Mouse (Mus musculus): ENCODE results near the gene Lrrn2. TPM values are rescaled to one million over a fixed set of nuclear protein-coding genes. Genes with fewer than 3 reads are reported as not detected.

Lrrn2 gene
- polyA plus RNA-seq, 1 experiment from 2014 or later, result 5.7 TPM

GRCm38 (mm10) chr1:132947811-132948210 is 67.7 kb downstream of the Lrrn2 start:
- no peak overlapping the region for H3K9ac ChIP-seq (ENCODE audit: low read depth, low read length)
- H3K9me3 ChIP-seq (replicated peaks; ENCODE audit: control insufficient read depth, low read length), result no peaks in the 10 kb centered on the region
- no peaks in the 10 kb centered on the region for H3K36me3 ChIP-seq (ENCODE audit: control insufficient read depth, insufficient read depth, low read length)
- no peaks in the 10 kb centered on the region for H3K4me1 ChIP-seq (ENCODE audit: control insufficient read depth, insufficient read depth, low read length)
- 55% methylated on average over 7 of the region's 7 CpGs for WGBS (ENCODE audit: insufficient replicate concordance)
- no peak overlapping the region for H3K27ac ChIP-seq (ENCODE audit: low read depth, low read length)
- H3K4me2 ChIP-seq, result no peak overlapping the region
- H3K4me3 ChIP-seq (ENCODE audit: low read depth, low read length), result no peak overlapping the region
- H3K27me3 ChIP-seq (ENCODE audit: control insufficient read depth, insufficient read depth, low read length), result no peaks in the 10 kb centered on the region
- ATAC-seq (replicated peaks; ENCODE audit: insufficient number of reproducible peaks, low FRiP score, low TSS enrichment), result no peak

- no peak overlapping the region for H3K4me2 ChIP-seq
- no peaks in the 10 kb centered on the region for H3K4me1 ChIP-seq (ENCODE audit: control insufficient read depth, insufficient read depth, low read length)
- H3K9me3 ChIP-seq (replicated peaks; ENCODE audit: control insufficient read depth, low read length), result no peaks in the 10 kb centered on the region
- H3K27me3 ChIP-seq (ENCODE audit: control insufficient read depth, insufficient read depth, low read length), result no peaks in the 10 kb centered on the region
- H3K9ac ChIP-seq (ENCODE audit: low read depth, low read length), result no peak overlapping the region
- no peaks in the 10 kb centered on the region for H3K36me3 ChIP-seq (ENCODE audit: control insufficient read depth, insufficient read depth, low read length)
- no peak overlapping the region for H3K27ac ChIP-seq (ENCODE audit: low read depth, low read length)
- ATAC-seq (replicated peaks; ENCODE audit: insufficient number of reproducible peaks, low FRiP score, low TSS enrichment), result no peak
- WGBS (ENCODE audit: insufficient replicate concordance), result 77% methylated on average over 5 of the region's 5 CpGs
- H3K4me3 ChIP-seq (ENCODE audit: low read depth, low read length), result no peak overlapping the region
These were observed 76.7 kb downstream of the Lrrn2 start for GRCm38 (mm10) chr1:132956809-132957208.

GRCm38 (mm10) chr1:132961751-132962150 is 81.7 kb downstream of the Lrrn2 start:
- H3K9me3 ChIP-seq (replicated peaks; ENCODE audit: control insufficient read depth, low read length), result no peaks in the 10 kb centered on the region
- WGBS (ENCODE audit: insufficient replicate concordance), result 90% methylated on average over 3 of the region's 3 CpGs
- H3K4me1 ChIP-seq (ENCODE audit: control insufficient read depth, insufficient read depth, low read length), result peaks cover 4% of the 10 kb centered on the region; the same call in 1 of the 2 replicates

DNA sequence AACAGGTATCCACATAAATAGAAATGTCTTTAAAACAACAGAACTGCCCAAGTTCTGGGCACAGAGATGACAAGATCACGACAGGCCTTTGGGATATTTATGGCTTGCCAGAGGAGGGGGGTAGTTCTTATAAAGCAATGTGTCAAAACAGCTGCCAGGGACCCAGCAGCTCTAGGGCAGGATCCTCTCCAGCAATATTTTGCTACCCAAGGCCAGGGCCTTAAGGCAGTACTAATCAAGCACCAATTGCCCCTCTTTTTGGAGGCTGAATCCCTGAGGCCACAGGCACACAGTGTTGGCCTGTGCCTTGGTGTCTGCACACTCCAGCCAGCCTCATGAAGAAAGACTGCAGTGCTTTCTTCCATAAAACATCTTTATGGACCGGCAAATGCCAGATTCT is 84.0 kb downstream of the Lrrn2 start:
- Histone ChIP-seq H3K27me3 (ENCODE audit: control insufficient read depth, insufficient read depth, low read length) (no peaks in the 10 kb centered on the region), H3K4me3 (ENCODE audit: low read depth, low read length) (no peak overlapping the region), H3K9me3 (replicated peaks; ENCODE audit: control insufficient read depth, low read length) (no peaks in the 10 kb centered on the region), H3K4me2 (no peak overlapping the region), H3K27ac (ENCODE audit: low read depth, low read length) (no peak overlapping the region), H3K9ac (ENCODE audit: low read depth, low read length) (no peak overlapping the region), H3K4me1 (ENCODE audit: control insufficient read depth, insufficient read depth, low read length) (peaks cover 4% of the 10 kb centered on the region; the same call in 1 of the 2 replicates), H3K36me3 (ENCODE audit: control insufficient read depth, insufficient read depth, low read length) (no peaks in the 10 kb centered on the region)
- WGBS (ENCODE audit: insufficient replicate concordance), result 78% methylated on average over 2 of the region's 2 CpGs
- ATAC-seq (replicated peaks; ENCODE audit: insufficient number of reproducible peaks, low FRiP score, low TSS enrichment), result no peak

More at GRCm38 (mm10) chr1:132961751-132962150, 81.7 kb downstream of the Lrrn2 start:
- Histone ChIP-seq H3K4me3 (ENCODE audit: low read depth, low read length) (no peak overlapping the region), H3K27ac (ENCODE audit: low read depth, low read length) (no peak overlapping the region), H3K36me3 (ENCODE audit: control insufficient read depth, insufficient read depth, low read length) (no peaks in the 10 kb centered on the region), H3K4me2 (no peak overlapping the region), H3K9ac (ENCODE audit: low read depth, low read length) (no peak overlapping the region), H3K27me3 (ENCODE audit: control insufficient read depth, insufficient read depth, low read length) (no peaks in the 10 kb centered on the region)
- no peak for ATAC-seq (replicated peaks; ENCODE audit: insufficient number of reproducible peaks, low FRiP score, low TSS enrichment)

GRCm38 (mm10) chr1:132964691-132965090 is 84.6 kb downstream of the Lrrn2 start:
- Histone ChIP-seq H3K27ac (ENCODE audit: low read depth, low read length) (no peak overlapping the region), H3K4me3 (ENCODE audit: low read depth, low read length) (no peak overlapping the region), H3K9me3 (replicated peaks; ENCODE audit: control insufficient read depth, low read length) (no peaks in the 10 kb centered on the region), H3K36me3 (ENCODE audit: control insufficient read depth, insufficient read depth, low read length) (no peaks in the 10 kb centered on the region), H3K9ac (ENCODE audit: low read depth, low read length) (no peak overlapping the region), H3K4me2 (no peak overlapping the region), H3K4me1 (ENCODE audit: control insufficient read depth, insufficient read depth, low read length) (peaks cover 4% of the 10 kb centered on the region; the same call in 1 of the 2 replicates), H3K27me3 (ENCODE audit: control insufficient read depth, insufficient read depth, low read length) (no peaks in the 10 kb centered on the region)
- ATAC-seq (replicated peaks; ENCODE audit: insufficient number of reproducible peaks, low FRiP score, low TSS enrichment), result no peak
- WGBS (ENCODE audit: insufficient replicate concordance), result 48% methylated on average over 4 of the region's 4 CpGs

DNA sequence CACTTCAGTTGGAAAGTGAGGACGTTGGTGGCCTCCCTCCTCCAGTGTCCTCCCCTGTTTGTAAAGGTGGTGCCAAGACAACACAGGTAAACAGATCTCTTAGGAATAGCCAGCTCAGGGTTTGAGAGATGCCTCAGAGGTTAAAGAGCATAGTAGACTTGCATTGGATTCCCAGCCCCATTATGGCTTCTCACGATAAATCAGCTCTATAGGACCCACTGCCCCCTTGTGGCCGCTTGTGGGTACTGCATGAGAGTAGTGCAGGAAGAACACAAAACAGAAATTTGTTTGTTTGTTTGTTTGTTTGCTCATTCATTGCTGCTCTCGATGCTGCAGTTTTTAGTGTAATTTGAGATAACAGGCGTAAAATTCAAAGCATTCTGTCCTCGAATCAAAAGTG is 88.6 kb downstream of the Lrrn2 start:
- no peak overlapping the region for H3K27ac ChIP-seq (ENCODE audit: low read depth, low read length)
- ATAC-seq (replicated peaks; ENCODE audit: insufficient number of reproducible peaks, low FRiP score, low TSS enrichment), result no peak

GRCm38 (mm10) chr1:132977402-132977801 is 97.3 kb downstream of the Lrrn2 start:
- no peak for ATAC-seq (replicated peaks; ENCODE audit: insufficient number of reproducible peaks, low FRiP score, low TSS enrichment)
- Histone ChIP-seq H3K27me3 (ENCODE audit: control insufficient read depth, insufficient read depth, low read length) (no peaks in the 10 kb centered on the region), H3K36me3 (ENCODE audit: control insufficient read depth, insufficient read depth, low read length) (no peaks in the 10 kb centered on the region; the same call in 1 of the 2 replicates), H3K4me2 (no peak overlapping the region), H3K4me1 (ENCODE audit: control insufficient read depth, insufficient read depth, low read length) (no peaks in the 10 kb centered on the region), H3K4me3 (ENCODE audit: low read depth, low read length) (no peak overlapping the region), H3K27ac (ENCODE audit: low read depth, low read length) (no peak overlapping the region), H3K9ac (ENCODE audit: low read depth, low read length) (no peak overlapping the region; the same call in 1 of the 2 replicates), H3K9me3 (replicated peaks; ENCODE audit: control insufficient read depth, low read length) (no peaks in the 10 kb centered on the region)
- 58% methylated on average over 1 of the region's 1 CpGs for WGBS (ENCODE audit: insufficient replicate concordance)

More for the DNA sequence above, 88.6 kb downstream of the Lrrn2 start:
- WGBS (ENCODE audit: insufficient replicate concordance), result 29% methylated on average over 6 of the region's 6 CpGs
- Histone ChIP-seq H3K9ac (ENCODE audit: low read depth, low read length) (no peak overlapping the region), H3K4me1 (ENCODE audit: control insufficient read depth, insufficient read depth, low read length) (peaks cover 4% of the 10 kb centered on the region; the same call in 1 of the 2 replicates), H3K9me3 (replicated peaks; ENCODE audit: control insufficient read depth, low read length) (no peaks in the 10 kb centered on the region), H3K36me3 (ENCODE audit: control insufficient read depth, insufficient read depth, low read length) (no peaks in the 10 kb centered on the region), H3K27me3 (ENCODE audit: control insufficient read depth, insufficient read depth, low read length) (no peaks in the 10 kb centered on the region), H3K4me3 (ENCODE audit: low read depth, low read length) (no peak overlapping the region), H3K4me2 (no peak overlapping the region)

- H3K4me3 ChIP-seq (ENCODE audit: low read depth, low read length), result no peak overlapping the region
- no peak overlapping the region for H3K27ac ChIP-seq (ENCODE audit: low read depth, low read length)
- no peaks in the 10 kb centered on the region for H3K9me3 ChIP-seq (replicated peaks; ENCODE audit: control insufficient read depth, low read length)
- no peak overlapping the region for H3K4me2 ChIP-seq
- H3K36me3 ChIP-seq (ENCODE audit: control insufficient read depth, insufficient read depth, low read length), result peaks cover 6% of the 10 kb centered on the region
- no peaks in the 10 kb centered on the region for H3K4me1 ChIP-seq (ENCODE audit: control insufficient read depth, insufficient read depth, low read length)
- ATAC-seq (replicated peaks; ENCODE audit: insufficient number of reproducible peaks, low FRiP score, low TSS enrichment), result no peak
- 93% methylated on average over 6 of the region's 6 CpGs for WGBS (ENCODE audit: insufficient replicate concordance)
- H3K9ac ChIP-seq (ENCODE audit: low read depth, low read length), result no peak overlapping the region
- H3K27me3 ChIP-seq (ENCODE audit: control insufficient read depth, insufficient read depth, low read length), result no peaks in the 10 kb centered on the region
These were observed 101.2 kb downstream of the Lrrn2 start for GRCm38 (mm10) chr1:132981232-132981631.

DNA sequence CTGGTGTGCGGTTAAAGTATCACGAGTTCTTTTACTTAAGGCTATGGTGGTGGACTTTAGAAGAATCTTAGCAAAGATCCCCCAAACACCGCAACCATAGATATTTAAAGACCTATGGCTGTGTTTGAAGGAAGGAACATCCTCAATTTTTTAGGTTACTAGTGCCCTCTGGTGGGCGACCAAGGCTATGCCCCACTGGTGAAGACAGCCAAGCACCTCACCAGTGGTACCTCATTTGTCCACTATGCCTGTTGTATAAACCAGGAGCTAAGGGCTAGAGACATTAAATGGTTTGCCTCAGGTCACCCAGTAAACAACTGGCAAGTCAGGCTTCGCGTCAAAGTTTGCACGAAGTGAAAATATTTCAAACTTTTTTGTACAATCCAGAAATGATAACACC is 102.7 kb downstream of the Lrrn2 start:
- Histone ChIP-seq H3K4me3 (ENCODE audit: low read depth, low read length) (no peak overlapping the region), H3K36me3 (ENCODE audit: control insufficient read depth, insufficient read depth, low read length) (peaks cover 7% of the 10 kb centered on the region), H3K9me3 (replicated peaks; ENCODE audit: control insufficient read depth, low read length) (no peaks in the 10 kb centered on the region), H3K27me3 (ENCODE audit: control insufficient read depth, insufficient read depth, low read length) (no peaks in the 10 kb centered on the region), H3K4me1 (ENCODE audit: control insufficient read depth, insufficient read depth, low read length) (no peaks in the 10 kb centered on the region), H3K9ac (ENCODE audit: low read depth, low read length) (no peak overlapping the region), H3K27ac (ENCODE audit: low read depth, low read length) (no peak overlapping the region), H3K4me2 (no peak overlapping the region)
- ATAC-seq (replicated peaks; ENCODE audit: insufficient number of reproducible peaks, low FRiP score, low TSS enrichment), result no peak
- WGBS (ENCODE audit: insufficient replicate concordance), result 60% methylated on average over 7 of the region's 7 CpGs
